Mouse (Mus musculus) E14TG2a.4 (cell line): ENCODE measurements around the gene Nrip1.

ENCODE experiments used
- H3K27me3 ChIP-seq: 2 replicates; pipeline ENCODE4 v1.6.1; 2014; ENCODE audit warnings: low read length, control low read depth; ENCODE audit not compliant: insufficient read depth
- H3K36me3 ChIP-seq: 2 replicates; pipeline ENCODE4 v1.6.1; 2014; ENCODE audit warnings: low read length, control low read depth; ENCODE audit not compliant: insufficient read depth
- H3K4me1 ChIP-seq: replicated peaks from 2 replicates; pipeline ENCODE4 v1.6.1; 2014; ENCODE audit warnings: low read depth, low read length, control low read depth
- H3K4me3 ChIP-seq: replicated peaks from 2 replicates; pipeline ENCODE4 v1.5.1; 2014; ENCODE audit warnings: mild to moderate bottlenecking, low read length
- H3K9me3 ChIP-seq: 2 replicates; pipeline ENCODE4 v1.6.1; 2014; ENCODE audit warnings: low read length, control low read depth
- CTCF ChIP-seq: conservative IDR thresholded peaks from 2 replicates; pipeline ENCODE4 v1.5.1; 2014; ENCODE audit warnings: low read length
- NANOG ChIP-seq: IDR thresholded peaks from 2 replicates; pipeline ENCODE4 v1.6.1; 2014; ENCODE audit warnings: borderline replicate concordance, low read length, mixed read lengths
- POU5F1 ChIP-seq: IDR thresholded peaks from 2 replicates; pipeline ENCODE4 v1.6.1; 2014; ENCODE audit warnings: low read length, borderline replicate concordance

Nrip1 gene

GRCm38 (mm10) chr16:76358128-76358748 lies 15.4 kb downstream of the Nrip1 start:
- Histone ChIP-seq H3K9me3 (no peaks in the 10 kb centered on the region), H3K27me3 (no peaks in the 10 kb centered on the region), H3K4me3 (no peak overlapping the region), H3K36me3 (no peaks in the 10 kb centered on the region), H3K4me1 (peaks cover 18% of the 10 kb centered on the region)
- TF ChIP-seq POU5F1 = no peak

- Histone ChIP-seq H3K9me3 (no peaks in the 10 kb centered on the region), H3K36me3 (no peaks in the 10 kb centered on the region), H3K4me3 (no peak overlapping the region), H3K4me1 (peaks cover 18% of the 10 kb centered on the region), H3K27me3 (no peaks in the 10 kb centered on the region)
- no peak for TF ChIP-seq NANOG
- TF ChIP-seq CTCF = no peak
- no peak for TF ChIP-seq POU5F1
Measured at GRCm38 (mm10) chr16:76357155-76357554, 16.5 kb downstream of the Nrip1 start.

- no peaks in the 10 kb centered on the region for H3K27me3 ChIP-seq
- H3K9me3 ChIP-seq = no peaks in the 10 kb centered on the region
- H3K4me3 ChIP-seq = no peak overlapping the region
- H3K4me1 ChIP-seq = peaks cover 18% of the 10 kb centered on the region
- TF ChIP-seq CTCF = no peak
- TF ChIP-seq NANOG = no peak
- TF ChIP-seq POU5F1 = no peak
- H3K36me3 ChIP-seq = no peaks in the 10 kb centered on the region
Measured at GRCm38 (mm10) chr16:76355947-76356550, 17.6 kb downstream of the Nrip1 start.

GRCm38 (mm10) chr16:76355267-76355666 lies 18.4 kb downstream of the Nrip1 start:
- Histone ChIP-seq H3K4me3 (no peak overlapping the region), H3K9me3 (no peaks in the 10 kb centered on the region), H3K27me3 (no peaks in the 10 kb centered on the region), H3K4me1 (peaks cover 18% of the 10 kb centered on the region), H3K36me3 (no peaks in the 10 kb centered on the region)
- TF ChIP-seq POU5F1 (no peak), NANOG (no peak), CTCF (no peak)

GRCm38 (mm10) chr16:76354841-76355240 lies 18.8 kb downstream of the Nrip1 start:
- no peak overlapping the region for H3K4me3 ChIP-seq
- H3K36me3 ChIP-seq = no peaks in the 10 kb centered on the region
- peaks cover 18% of the 10 kb centered on the region for H3K4me1 ChIP-seq
- no peaks in the 10 kb centered on the region for H3K9me3 ChIP-seq
- TF ChIP-seq NANOG (no peak), CTCF (no peak), POU5F1 (no peak)
- H3K27me3 ChIP-seq = no peaks in the 10 kb centered on the region

- no peaks in the 10 kb centered on the region for H3K36me3 ChIP-seq
- peaks cover 18% of the 10 kb centered on the region for H3K4me1 ChIP-seq
- H3K9me3 ChIP-seq = no peaks in the 10 kb centered on the region
- no peak overlapping the region for H3K4me3 ChIP-seq
- TF ChIP-seq CTCF (no peak), NANOG (no peak), POU5F1 (no peak)
- no peaks in the 10 kb centered on the region for H3K27me3 ChIP-seq
Measured at GRCm38 (mm10) chr16:76354289-76354688, 19.3 kb downstream of the Nrip1 start.

GRCm38 (mm10) chr16:76350922-76351321 lies 22.7 kb downstream of the Nrip1 start:
- TF ChIP-seq CTCF (no peak), NANOG (no peak), POU5F1 (no peak)
- no peaks in the 10 kb centered on the region for H3K27me3 ChIP-seq
- no peaks in the 10 kb centered on the region for H3K36me3 ChIP-seq
- H3K4me3 ChIP-seq = no peak overlapping the region
- peaks cover 2% of the 10 kb centered on the region for H3K9me3 ChIP-seq
- peaks cover 8% of the 10 kb centered on the region for H3K4me1 ChIP-seq

- peaks cover 16% of the 10 kb centered on the region for H3K9me3 ChIP-seq
- H3K4me3 ChIP-seq = no peak overlapping the region
- H3K27me3 ChIP-seq = no peaks in the 10 kb centered on the region
- H3K4me1 ChIP-seq = peaks cover under 1% of the 10 kb centered on the region; the same call in 1 of the 2 replicates
- no peak for TF ChIP-seq NANOG
- H3K36me3 ChIP-seq = 0 out of 2 replicates have a peak, but pooled peaks cover 3% of the 10 kb centered on the region
Measured at GRCm38 (mm10) chr16:76349053-76349452, 24.6 kb downstream of the Nrip1 start.

- TF ChIP-seq NANOG = no peak
- TF ChIP-seq POU5F1 = no peak
- no peak for TF ChIP-seq CTCF
Measured at GRCm38 (mm10) chr16:76347719-76348421, 25.8 kb downstream of the Nrip1 start.

More at GRCm38 (mm10) chr16:76347719-76348421, 25.8 kb downstream of the Nrip1 start:
- Histone ChIP-seq H3K27me3 (no peaks in the 10 kb centered on the region), H3K9me3 (peaks cover 27% of the 10 kb centered on the region), H3K4me3 (no peak overlapping the region), H3K4me1 (no peaks in the 10 kb centered on the region), H3K36me3 (0 out of 2 replicates have a peak, but pooled peaks cover 3% of the 10 kb centered on the region)
